Mouse (Mus musculus) forebrain, embryonic 14.5 days (tissue): ENCODE measurements at regions not wholly inside any gene's neighbourhood (a gene's known extent, or its start where the extent isn't known, plus 50 kb on each side); places are given as distances from the start of the nearest gene placed in this dataset.

Experiments
- ATAC-seq: fragments of 200-750 bp; cut with Nextera tagmentation; 2 replicates; pipeline ENCODE4 v1.8.0; 2017; ENCODE audit warnings: mild to moderate bottlenecking, moderate library complexity
- DNase-seq: peaks from one replicate; pipeline ENCODE4 v3.0.0-alpha.2; 2015; ENCODE audit warnings: low spot score
- H3K27ac ChIP-seq: fragments of 300-500 bp; sonication (generic); 2 replicates; pipeline ENCODE4 v1.5.1; 2014; ENCODE audit warnings: low read depth, mild to moderate bottlenecking, control low read depth, low read length, moderate library complexity
- H3K27me3 ChIP-seq: fragments of 300-500 bp; sonication (generic); replicated peaks from 2 replicates; pipeline ENCODE4 v1.6.1; 2014; ENCODE audit warnings: low read length, control low read depth, mixed read lengths; ENCODE audit not compliant: control insufficient read depth, insufficient read depth
- H3K36me3 ChIP-seq: fragments of 300-500 bp; sonication (generic); 2 replicates; pipeline ENCODE4 v1.6.1; 2014; ENCODE audit warnings: low read length, control low read depth; ENCODE audit not compliant: control insufficient read depth, insufficient read depth
- H3K4me1 ChIP-seq: fragments of 300-500 bp; sonication (generic); 2 replicates; pipeline ENCODE4 v1.6.1; 2014; ENCODE audit warnings: antibody characterized with exemption, low read length, control low read depth; ENCODE audit not compliant: control insufficient read depth, insufficient read depth
- H3K4me2 ChIP-seq: fragments of 300-500 bp; sonication (generic); 2 replicates; pipeline ENCODE4 v1.6.1; 2014; ENCODE audit warnings: mild to moderate bottlenecking, control low read depth, low read length
- H3K4me3 ChIP-seq: fragments of 300-500 bp; sonication (generic); 2 replicates; pipeline ENCODE4 v1.5.1; 2014; ENCODE audit warnings: low read depth, low read length, control low read depth
- H3K9ac ChIP-seq: fragments of 300-500 bp; sonication (generic); 2 replicates; pipeline ENCODE4 v1.6.1; 2014; ENCODE audit warnings: mild to moderate bottlenecking, low read length, control low read depth, moderate library complexity
- H3K9me3 ChIP-seq: fragments of 300-500 bp; sonication (generic); replicated peaks from 2 replicates; pipeline ENCODE4 v1.6.1; 2016; ENCODE audit warnings: low read length, control low read depth, mixed read lengths; ENCODE audit not compliant: control insufficient read depth
- WGBS: fragments of 180-500 bp; shearing (Covaris S2); extraction: QIAGEN DNeasy Blood & Tissue Kit; methylation state at CpG from one replicate; pipeline ENCODE4 v1.1.7; 2014; 5-methylcytosine and 5-hydroxymethylcytosine counted together

DNA sequence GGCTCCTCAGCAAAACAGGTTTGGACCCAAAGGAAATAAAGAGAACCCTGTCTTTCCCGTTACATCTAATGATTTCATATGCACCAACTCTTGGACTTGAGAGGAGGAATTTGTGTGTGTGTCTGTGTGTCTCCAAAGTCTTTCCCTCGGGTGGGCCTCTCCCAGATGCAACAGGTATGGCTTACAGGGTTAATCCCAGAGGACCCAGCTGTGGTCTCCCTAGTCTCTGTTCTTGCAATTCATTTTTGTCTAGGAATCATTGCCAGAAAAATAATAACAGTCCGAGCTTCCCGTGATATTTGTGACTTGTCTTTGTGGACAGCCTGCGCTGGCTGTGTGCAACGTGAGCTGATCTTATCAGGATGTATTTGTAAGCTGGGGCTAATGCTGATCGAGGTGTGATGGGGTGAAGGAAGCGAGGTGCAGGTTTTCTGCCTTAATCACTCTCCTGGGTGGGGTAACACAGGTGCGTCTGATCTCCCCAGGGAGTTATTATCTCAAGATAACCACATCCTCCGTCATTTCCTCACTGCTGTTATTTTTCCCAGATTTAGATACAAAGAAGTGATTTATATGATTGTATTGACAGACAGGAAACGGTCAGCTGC is 627.2 kb upstream of the Sox9 start:
- no peak overlapping the region for H3K4me2 ChIP-seq
- no peak overlapping the region for H3K9ac ChIP-seq
- ATAC-seq, result no peak
- H3K4me3 ChIP-seq, result no peak overlapping the region
- peaks cover 4% of the 10 kb centered on the region; the same call in 1 of the 2 replicates for H3K4me1 ChIP-seq
- no peaks in the 10 kb centered on the region for H3K9me3 ChIP-seq
- H3K27me3 ChIP-seq, result no peaks in the 10 kb centered on the region
- WGBS, result 57% methylated on average over 11 of the region's 11 CpGs
- DNase-seq, result no peak
- H3K27ac ChIP-seq, result no peak overlapping the region
- H3K36me3 ChIP-seq, result no peaks in the 10 kb centered on the region

DNA sequence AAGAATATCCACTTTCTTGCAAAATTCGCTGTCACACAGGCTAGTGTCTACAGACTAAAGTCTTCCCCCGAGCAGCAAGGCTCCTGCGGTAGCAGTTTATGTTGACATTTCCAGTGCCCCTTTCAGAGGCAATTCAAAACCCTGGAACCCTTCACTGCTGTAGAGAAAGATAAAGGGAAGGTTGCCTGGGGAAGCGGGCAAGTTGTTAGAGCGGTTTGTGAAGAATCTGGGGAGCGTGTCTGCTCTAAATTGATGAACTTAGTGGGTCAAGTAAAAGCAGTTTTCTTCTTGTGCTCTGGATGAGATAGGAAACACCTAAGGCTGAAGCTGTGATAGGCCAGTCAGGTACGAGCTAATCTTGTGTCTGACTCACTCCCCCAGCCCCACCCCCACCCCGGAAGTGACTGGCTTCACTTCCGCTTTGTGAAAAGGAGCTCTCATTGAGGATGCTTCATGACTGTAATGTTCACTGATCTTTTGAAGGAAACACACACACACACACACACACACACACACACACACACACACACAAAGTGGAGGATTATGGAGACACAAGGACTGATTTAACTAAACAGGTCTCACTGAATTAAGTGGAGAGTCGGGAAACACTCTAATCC is 626.6 kb upstream of the Sox9 start:
- DNase-seq, result no peak
- no peak overlapping the region for H3K9ac ChIP-seq
- H3K4me2 ChIP-seq, result no peak overlapping the region

DNA sequence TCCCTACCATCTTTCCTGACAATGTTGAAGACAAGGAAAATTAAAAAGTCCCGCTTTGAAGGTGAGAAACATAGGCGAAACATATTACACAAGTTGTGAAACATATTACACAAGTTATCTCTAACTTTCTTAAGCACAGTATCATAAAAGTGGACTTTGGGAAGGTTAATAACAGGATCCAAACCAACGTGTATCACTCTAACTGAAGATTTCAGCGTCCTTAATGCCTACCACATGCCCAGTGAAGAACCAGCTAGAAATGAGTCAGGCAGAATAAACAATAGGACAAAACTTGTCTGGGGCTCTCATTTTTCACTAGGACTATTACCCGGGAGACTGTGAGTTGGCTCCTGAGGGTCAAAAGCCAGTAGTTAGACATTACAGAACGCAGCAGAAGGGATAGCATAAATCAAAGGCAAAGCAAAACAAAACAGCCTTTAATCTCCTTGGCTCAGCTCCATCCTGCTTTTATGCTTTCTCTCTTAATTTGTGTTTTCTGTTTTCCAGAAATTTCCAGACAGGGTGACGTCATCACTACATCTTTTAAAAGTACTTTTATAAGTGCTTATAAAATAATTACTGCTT is 618.3 kb upstream of the Sox9 start:
- Histone ChIP-seq H3K9me3 (no peaks in the 10 kb centered on the region), H3K4me1 (no peaks in the 10 kb centered on the region), H3K27ac (no peak overlapping the region), H3K27me3 (no peaks in the 10 kb centered on the region), H3K4me3 (no peak overlapping the region), H3K4me2 (no peak overlapping the region), H3K9ac (no peak overlapping the region), H3K36me3 (no peaks in the 10 kb centered on the region)
- DNase-seq, result no peak
- no peak for ATAC-seq
- WGBS, result 46% methylated on average over 7 of the region's 7 CpGs

More for the DNA sequence above, 626.6 kb upstream of the Sox9 start:
- no peak overlapping the region for H3K4me3 ChIP-seq
- 46% methylated on average over 10 of the region's 10 CpGs for WGBS
- no peaks in the 10 kb centered on the region for H3K36me3 ChIP-seq
- no peaks in the 10 kb centered on the region for H3K27me3 ChIP-seq
- no peak for ATAC-seq
- H3K27ac ChIP-seq, result no peak overlapping the region
- no peaks in the 10 kb centered on the region for H3K9me3 ChIP-seq
- peaks cover 4% of the 10 kb centered on the region; the same call in 1 of the 2 replicates for H3K4me1 ChIP-seq

DNA sequence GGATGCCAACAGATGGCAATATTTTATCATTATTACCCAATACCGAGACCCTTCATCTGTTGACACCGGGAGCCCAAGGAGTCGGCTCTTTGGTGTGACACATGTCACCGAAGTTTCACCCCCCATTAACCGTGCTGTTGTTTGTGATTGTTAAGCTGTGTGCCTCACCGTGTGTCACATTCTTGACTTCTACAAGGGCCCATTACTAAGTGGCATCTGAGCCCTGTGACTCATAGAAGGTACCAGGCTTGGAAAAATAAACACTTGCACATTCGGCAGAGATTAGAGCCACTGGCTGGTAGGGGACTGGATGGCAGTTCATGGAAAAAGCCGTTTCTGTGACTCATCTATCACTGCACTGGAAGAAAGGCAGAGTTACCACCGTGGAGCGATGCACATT is 608.4 kb upstream of the Sox9 start:
- Histone ChIP-seq H3K4me1 (no peaks in the 10 kb centered on the region), H3K27ac (no peak overlapping the region), H3K9me3 (no peaks in the 10 kb centered on the region), H3K4me2 (no peak overlapping the region), H3K27me3 (no peaks in the 10 kb centered on the region), H3K36me3 (no peaks in the 10 kb centered on the region), H3K9ac (no peak overlapping the region), H3K4me3 (no peak overlapping the region)
- WGBS, result 87% methylated on average over 10 of the region's 10 CpGs
- DNase-seq (no peak), ATAC-seq (no peak)

DNA sequence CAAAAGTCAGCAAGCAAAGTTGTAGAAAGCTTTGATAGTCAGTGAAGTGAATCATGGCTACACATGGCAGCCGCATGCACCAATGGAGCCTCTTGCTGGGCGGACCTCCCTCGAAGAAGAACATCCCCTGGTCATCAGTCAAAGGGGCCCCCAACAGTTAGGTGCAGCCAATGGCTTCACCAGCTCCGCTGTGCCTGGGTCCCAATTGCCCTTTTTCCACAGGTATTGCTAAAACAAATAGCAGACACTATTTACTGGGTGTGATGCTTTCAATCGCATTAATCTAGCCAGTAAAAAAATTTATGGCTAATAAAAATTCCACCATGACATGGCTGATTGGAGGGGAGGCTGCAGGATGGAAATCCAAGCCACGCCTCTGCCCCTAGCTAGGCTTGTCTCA is 606.7 kb upstream of the Sox9 start:
- no peak for DNase-seq
- 94% methylated on average over 6 of the region's 6 CpGs for WGBS
- no peaks in the 10 kb centered on the region for H3K4me1 ChIP-seq
- no peaks in the 10 kb centered on the region for H3K27me3 ChIP-seq
- ATAC-seq, result no peak
- no peaks in the 10 kb centered on the region for H3K36me3 ChIP-seq
- H3K9me3 ChIP-seq, result no peaks in the 10 kb centered on the region
- H3K4me2 ChIP-seq, result no peak overlapping the region
- no peak overlapping the region for H3K9ac ChIP-seq
- H3K27ac ChIP-seq, result no peak overlapping the region
- H3K4me3 ChIP-seq, result no peak overlapping the region

DNA sequence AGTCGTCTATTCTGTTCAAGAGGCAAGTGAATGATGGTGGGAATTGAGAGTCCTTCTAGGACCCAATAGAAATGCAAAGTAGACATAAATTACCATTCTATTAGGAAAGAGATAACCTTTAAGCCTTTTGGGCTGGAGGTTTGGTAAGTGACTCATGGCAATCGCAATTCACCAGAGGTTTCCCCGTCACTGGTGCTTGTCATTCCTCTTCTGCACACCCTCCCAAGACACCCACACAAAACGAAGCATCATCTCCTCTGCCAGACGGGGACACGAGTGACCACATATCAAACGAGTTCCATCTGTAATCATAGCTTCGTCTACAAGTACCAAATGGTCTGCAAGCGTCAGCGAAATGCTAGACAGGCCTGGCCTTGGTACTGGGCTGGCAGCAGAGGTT is 601.4 kb upstream of the Sox9 start:
- Histone ChIP-seq H3K9ac (no peak overlapping the region), H3K27me3 (no peaks in the 10 kb centered on the region), H3K4me1 (no peaks in the 10 kb centered on the region), H3K9me3 (no peaks in the 10 kb centered on the region), H3K4me2 (no peak overlapping the region), H3K36me3 (no peaks in the 10 kb centered on the region), H3K27ac (no peak overlapping the region), H3K4me3 (no peak overlapping the region)
- 76% methylated on average over 10 of the region's 10 CpGs for WGBS
- ATAC-seq (no peak), DNase-seq (no peak)

DNA sequence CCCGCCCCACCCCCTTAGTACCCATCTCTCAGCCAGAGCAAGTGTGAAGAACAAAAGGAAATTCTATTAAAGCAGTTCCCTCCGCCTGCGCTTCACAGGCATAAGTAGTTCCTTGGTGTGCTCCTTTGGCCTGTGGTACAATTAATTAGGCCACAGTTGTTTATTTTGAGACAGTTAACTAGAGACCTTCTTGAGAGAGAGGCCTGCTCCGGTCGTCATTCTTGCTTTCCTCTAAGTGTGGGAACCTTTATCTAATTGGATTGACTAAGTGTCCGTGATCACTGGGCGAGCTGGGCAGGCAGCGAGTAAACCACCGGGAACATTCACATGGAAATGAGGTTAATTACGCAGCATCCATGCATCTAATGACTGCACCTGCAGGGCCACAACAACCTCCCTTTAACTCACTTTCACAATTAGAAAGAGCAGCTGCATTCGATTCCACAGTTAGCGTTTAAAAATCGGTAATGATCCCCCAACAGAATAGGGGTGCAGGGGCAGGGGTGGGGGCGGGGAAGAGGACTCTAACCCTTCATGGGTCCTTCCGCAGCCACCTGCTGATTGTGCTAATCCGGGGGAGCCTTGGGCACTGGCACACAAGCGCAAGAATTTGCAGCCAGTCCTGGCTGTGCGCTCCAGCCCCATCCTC is 584.3 kb upstream of the Sox9 start:
- H3K9ac ChIP-seq, result no peak overlapping the region
- H3K27me3 ChIP-seq, result no peaks in the 10 kb centered on the region
- H3K4me2 ChIP-seq, result peak overlapping the region; percentile 32
- H3K9me3 ChIP-seq, result no peaks in the 10 kb centered on the region
- DNase-seq (peak; percentile 91), ATAC-seq (peak; percentile 95)
- H3K4me1 ChIP-seq, result peaks cover 6% of the 10 kb centered on the region; the same call in 1 of the 2 replicates
- WGBS, result under 1% methylated on average over 18 of the region's 18 CpGs
- no peak overlapping the region for H3K4me3 ChIP-seq
- no peak overlapping the region; the same call in 1 of the 2 replicates for H3K27ac ChIP-seq
- no peaks in the 10 kb centered on the region for H3K36me3 ChIP-seq

DNA sequence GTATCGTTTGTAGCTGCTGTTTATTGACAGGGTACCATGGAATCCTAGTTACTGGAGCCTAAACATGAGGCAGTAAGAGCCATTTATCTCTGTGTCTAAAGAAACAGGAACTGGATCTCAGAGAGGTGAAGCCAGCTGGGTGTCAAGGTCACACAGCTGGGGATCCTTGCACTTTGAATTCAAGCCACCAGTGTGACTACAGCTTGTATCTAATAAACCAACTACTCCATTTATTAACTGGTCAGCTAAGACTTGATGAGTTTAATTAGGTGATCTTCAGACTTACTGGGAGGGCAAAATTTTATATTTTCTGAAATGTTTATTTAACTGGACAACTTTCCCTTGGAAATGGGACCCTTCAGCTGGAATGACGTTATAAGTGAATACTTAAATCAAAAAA is 577.5 kb upstream of the Sox9 start:
- WGBS, result 44% methylated on average over 2 of the region's 2 CpGs
- Histone ChIP-seq H3K9me3 (no peaks in the 10 kb centered on the region), H3K4me1 (no peaks in the 10 kb centered on the region), H3K27ac (no peak overlapping the region), H3K4me3 (no peak overlapping the region), H3K9ac (no peak overlapping the region), H3K36me3 (no peaks in the 10 kb centered on the region), H3K27me3 (no peaks in the 10 kb centered on the region), H3K4me2 (no peak overlapping the region)
- no peak for DNase-seq
- no peak for ATAC-seq

DNA sequence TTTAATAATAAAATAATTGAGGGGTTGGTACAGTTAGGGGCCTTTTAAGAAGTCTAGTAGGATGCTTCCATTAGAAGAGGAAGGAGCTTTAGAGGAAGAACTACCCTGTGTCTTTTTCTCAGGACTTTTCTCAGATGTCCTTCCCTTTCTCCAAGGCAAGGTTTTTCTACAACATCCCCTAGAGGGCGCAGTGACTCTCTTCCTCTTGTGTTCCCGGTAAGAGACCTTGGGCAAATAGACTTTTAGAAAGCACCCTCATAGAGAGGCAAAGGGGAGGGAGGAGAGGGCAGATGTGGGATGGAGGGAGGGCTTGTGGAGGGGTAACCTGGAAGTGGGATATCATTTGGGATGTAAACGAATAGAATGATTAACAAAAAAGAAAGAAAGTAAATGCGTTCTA is 572.6 kb upstream of the Sox9 start:
- no peaks in the 10 kb centered on the region for H3K27me3 ChIP-seq
- no peak overlapping the region for H3K4me3 ChIP-seq
- no peaks in the 10 kb centered on the region for H3K36me3 ChIP-seq
- no peaks in the 10 kb centered on the region for H3K9me3 ChIP-seq
- no peak overlapping the region for H3K4me2 ChIP-seq
- no peak overlapping the region for H3K9ac ChIP-seq
- no peaks in the 10 kb centered on the region for H3K4me1 ChIP-seq
- no peak overlapping the region for H3K27ac ChIP-seq
- WGBS, result 33% methylated on average over 4 of the region's 4 CpGs
- DNase-seq, result peak; percentile 67
- ATAC-seq, result no peak
